Mouse (Mus musculus) megakaryocyte, embryonic 14.5 days (primary cell): ENCODE measurements around the gene Dscaml1.

ENCODE experiments used
- FLI1 ChIP-seq: IDR thresholded peaks from 2 replicates; pipeline ENCODE4 v1.6.1; 2012; ENCODE audit warnings: low read length, inconsistent platforms, mixed read lengths
- GATA1 ChIP-seq: IDR thresholded peaks from 3 replicates; pipeline ENCODE4 v1.6.1; 2012; ENCODE audit warnings: mixed read lengths, low read length, inconsistent platforms, borderline replicate concordance

DNA sequence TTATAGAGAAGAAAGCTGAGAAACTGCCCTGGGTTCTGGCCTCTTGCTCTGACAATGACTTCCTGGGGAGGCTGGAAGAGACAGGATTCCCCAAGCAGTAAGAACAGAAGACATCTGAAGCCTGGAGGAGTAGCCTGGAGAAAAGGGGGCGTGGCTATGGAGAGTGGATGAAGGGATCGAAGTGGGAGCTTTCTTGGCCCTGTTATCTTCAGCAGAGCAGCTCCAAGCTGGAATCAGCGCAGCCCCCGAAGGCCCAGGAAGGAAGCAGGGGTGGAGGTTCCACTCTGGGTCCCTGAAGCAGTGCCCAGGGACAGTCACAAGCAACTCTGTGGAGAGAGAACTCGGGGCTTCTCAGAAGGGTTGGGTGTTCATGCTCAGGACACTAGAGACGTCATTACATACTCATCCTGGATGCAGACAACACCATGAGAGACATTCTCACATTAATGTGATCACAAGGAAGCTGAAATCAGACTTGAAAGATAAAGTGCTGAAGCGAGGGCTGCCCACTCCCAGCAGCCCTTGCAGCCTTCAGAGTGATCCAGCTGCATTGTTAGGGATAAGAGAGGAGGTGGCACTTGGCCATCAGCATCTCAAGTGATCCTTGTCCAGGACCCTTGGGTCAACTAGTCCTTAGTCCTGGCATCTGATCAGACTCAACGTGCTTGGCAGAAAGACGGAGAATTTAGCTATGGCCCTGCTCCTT, 146.5 kb downstream of the Dscaml1 start:
- TF ChIP-seq GATA1 (no peak), FLI1 (no peak)
